Mouse (Mus musculus): ENCODE data around the gene Dynlt3. TPM values are rescaled to one million over a fixed set of nuclear protein-coding genes. Genes with fewer than 3 reads are reported as not detected.
"Not testable (repeated sequence)": the region's sequence is repeated elsewhere in the genome, so short reads cannot be mapped to it uniquely, and the experiment has no call there.

Gene Dynlt3
- polyA plus RNA-seq (2016; fragmentation: Nextera tagmentation; extraction: Ambion mirVana) = 22.6 and 23.0 TPM in 2 replicates

DNA sequence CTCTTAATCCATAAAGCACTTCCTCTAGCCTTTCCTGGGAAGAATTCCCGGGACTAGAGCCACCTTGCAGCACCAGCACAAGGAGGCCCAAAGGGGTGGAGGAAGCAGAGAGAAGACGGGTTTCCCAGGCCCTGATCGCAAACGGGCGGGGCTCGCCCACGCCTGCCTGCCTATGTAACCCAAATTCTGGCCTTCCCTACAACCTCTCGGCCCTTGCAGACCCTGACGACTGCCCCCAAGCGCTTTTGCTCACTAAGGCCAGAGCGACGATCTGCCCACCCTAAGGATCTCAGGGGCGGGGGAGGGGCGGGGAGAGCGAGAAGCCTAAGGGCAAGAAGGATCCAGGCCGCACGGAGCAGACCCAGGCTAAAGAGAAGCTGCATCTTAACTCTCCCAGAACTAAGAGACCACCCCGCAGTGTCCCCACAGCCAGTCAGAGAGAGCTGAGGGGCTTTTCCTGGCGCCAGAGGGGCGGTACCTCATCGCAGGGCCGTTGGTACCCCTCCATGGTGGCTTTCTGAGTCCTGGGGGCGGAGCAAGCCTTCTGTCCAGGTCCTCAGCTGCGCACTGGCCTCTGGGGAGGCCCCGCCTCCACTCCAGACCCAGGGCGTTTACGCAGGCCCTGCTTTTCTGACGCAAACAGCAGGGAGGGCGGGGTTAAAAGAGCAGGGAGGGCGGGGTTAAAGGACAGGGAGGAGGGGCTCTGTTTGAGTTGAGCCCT, at the start of gene Dynlt3:
Dynlt3 (minus strand) TSS at position 613 of the 721 bp plus-strand sequence.
- H3K4me3 ChIP-seq = peak within 1 kb of the TSS; percentile 43
- H3K4me1 ChIP-seq = no peaks in the 10 kb centered on the region
- peak within 1 kb of the TSS; percentile 48 for H3K4me2 ChIP-seq (replicated peaks)
- ATAC-seq (ENCODE audit: insufficient number of reproducible peaks, insufficient read depth, low FRiP score, low TSS enrichment) = peak; percentile 98
- H3K9me3 ChIP-seq = no peaks in the 10 kb centered on the region
- H3K9ac ChIP-seq = peak within 1 kb of the TSS; percentile 52; the same call in 1 of the 2 replicates
- 13% methylated on average over 30 of the region's 30 CpGs for WGBS
- no peaks in the 10 kb centered on the region for H3K36me3 ChIP-seq
- H3K27ac ChIP-seq = peak within 1 kb of the TSS; percentile 81
- no peaks in the 10 kb centered on the region for H3K27me3 ChIP-seq

DNA sequence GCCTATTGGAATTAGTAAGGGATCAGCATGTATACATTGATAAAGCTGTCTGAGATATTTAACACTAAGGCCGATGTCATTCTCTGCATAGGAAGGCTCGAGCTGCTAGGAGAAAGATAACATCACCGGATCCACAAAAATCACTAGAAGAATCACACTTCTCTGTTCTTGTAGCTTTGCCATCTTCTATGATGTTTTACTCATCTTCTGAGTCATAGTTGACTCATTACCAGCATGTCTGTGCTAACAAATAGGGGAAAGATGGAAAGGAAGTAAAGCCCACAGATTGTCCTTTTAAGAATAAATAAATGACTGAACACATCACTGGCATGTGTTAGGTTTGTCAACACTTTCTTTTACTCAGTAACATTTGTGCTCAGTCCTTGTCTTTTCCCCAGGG, 37.0 kb upstream of the Dynlt3 start:
- Histone ChIP-seq H3K4me1 (no peaks in the 10 kb centered on the region), H3K9me3 (no peaks in the 10 kb centered on the region), H3K27ac (no peak overlapping the region), H3K4me2 (replicated peaks) (no peak overlapping the region), H3K27me3 (no peaks in the 10 kb centered on the region), H3K4me3 (no peak overlapping the region), H3K9ac (no peak overlapping the region), H3K36me3 (no peaks in the 10 kb centered on the region)
- no peak for ATAC-seq (ENCODE audit: insufficient number of reproducible peaks, insufficient read depth, low FRiP score, low TSS enrichment)
- WGBS = 88% methylated on average over 3 of the region's 3 CpGs

DNA sequence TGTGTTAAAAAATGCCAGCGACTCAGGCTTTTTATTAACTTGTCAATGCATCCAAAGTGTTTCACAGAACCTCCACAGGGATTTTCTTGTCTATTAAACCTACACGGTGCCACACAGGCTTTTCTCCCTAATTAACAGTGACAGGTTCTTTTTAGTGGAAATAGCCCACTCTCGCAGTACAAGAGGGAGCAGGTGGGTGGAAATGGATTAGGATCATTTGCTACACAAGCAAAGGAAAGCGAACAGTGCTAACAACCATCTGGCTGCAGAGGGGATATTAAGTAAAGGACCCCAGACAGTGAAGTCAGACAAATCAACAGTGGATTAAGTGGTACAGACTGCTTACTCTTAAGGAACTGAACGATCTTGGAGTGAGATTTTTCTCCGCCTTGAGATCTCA, 33.2 kb upstream of the Dynlt3 start:
- no peak for ATAC-seq (ENCODE audit: insufficient number of reproducible peaks, insufficient read depth, low FRiP score, low TSS enrichment)
- Histone ChIP-seq H3K27ac (no peak overlapping the region), H3K4me2 (replicated peaks) (no peak overlapping the region), H3K4me1 (no peaks in the 10 kb centered on the region), H3K36me3 (no peaks in the 10 kb centered on the region), H3K4me3 (no peak overlapping the region), H3K9me3 (no peaks in the 10 kb centered on the region), H3K27me3 (no peaks in the 10 kb centered on the region), H3K9ac (no peak overlapping the region)
- WGBS = 53% methylated on average over 6 of the region's 6 CpGs

DNA sequence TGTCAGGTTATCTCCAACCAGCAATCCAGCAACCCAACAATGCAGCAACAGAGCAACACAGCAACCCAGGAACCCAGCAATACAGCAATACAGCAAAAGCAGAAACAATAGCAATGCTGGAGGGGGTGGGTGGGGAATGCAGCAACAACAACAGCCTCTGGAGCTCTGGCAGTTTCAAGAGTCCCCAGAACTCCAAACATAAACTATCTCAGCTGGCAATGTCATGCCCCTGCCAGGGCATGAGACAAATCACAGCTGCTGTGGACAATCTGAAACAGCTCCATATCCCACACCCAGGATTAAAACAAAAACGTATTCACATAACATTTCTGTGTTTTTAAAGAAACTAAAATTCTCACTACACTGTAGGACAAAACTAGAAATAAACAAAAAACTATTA, 9.2 kb upstream of the Dynlt3 start:
- no peaks in the 10 kb centered on the region for H3K27me3 ChIP-seq
- no peak overlapping the region for H3K4me3 ChIP-seq
- no peak overlapping the region for H3K4me2 ChIP-seq (replicated peaks)
- H3K36me3 ChIP-seq = no peaks in the 10 kb centered on the region
- no peak overlapping the region for H3K27ac ChIP-seq
- H3K9ac ChIP-seq = no peak overlapping the region
- H3K9me3 ChIP-seq = no peaks in the 10 kb centered on the region
- no peaks in the 10 kb centered on the region for H3K4me1 ChIP-seq
- ATAC-seq (ENCODE audit: insufficient number of reproducible peaks, insufficient read depth, low FRiP score, low TSS enrichment) = no peak
- 50% methylated on average over 1 of the region's 1 CpGs for WGBS

DNA sequence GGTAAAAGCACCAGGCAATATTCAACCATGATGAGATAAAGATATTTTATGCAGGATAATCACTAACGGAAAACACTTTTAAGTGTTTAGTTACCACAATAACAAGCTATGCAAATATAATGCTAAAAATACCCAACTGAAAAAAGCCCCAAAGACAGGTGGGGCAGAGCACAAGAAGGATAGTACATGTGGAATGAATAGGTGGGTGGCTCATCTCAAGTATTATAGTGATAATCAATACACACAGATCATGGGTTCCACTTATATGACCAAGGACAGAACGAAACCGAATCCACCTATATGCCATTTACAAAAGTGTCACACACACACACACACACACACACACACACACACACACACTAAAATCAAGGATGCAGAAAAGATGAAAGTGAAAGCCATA, 8.6 kb upstream of the Dynlt3 start:
- no peak overlapping the region for H3K27ac ChIP-seq
- no peak overlapping the region for H3K9ac ChIP-seq
- H3K27me3 ChIP-seq = no peaks in the 10 kb centered on the region
- H3K9me3 ChIP-seq = no peaks in the 10 kb centered on the region
- WGBS = 95% methylated on average over 3 of the region's 3 CpGs
- H3K4me1 ChIP-seq = no peaks in the 10 kb centered on the region
- H3K4me3 ChIP-seq = no peak overlapping the region
- H3K4me2 ChIP-seq (replicated peaks) = no peak overlapping the region
- H3K36me3 ChIP-seq = no peaks in the 10 kb centered on the region
- no peak for ATAC-seq (ENCODE audit: insufficient number of reproducible peaks, insufficient read depth, low FRiP score, low TSS enrichment)

DNA sequence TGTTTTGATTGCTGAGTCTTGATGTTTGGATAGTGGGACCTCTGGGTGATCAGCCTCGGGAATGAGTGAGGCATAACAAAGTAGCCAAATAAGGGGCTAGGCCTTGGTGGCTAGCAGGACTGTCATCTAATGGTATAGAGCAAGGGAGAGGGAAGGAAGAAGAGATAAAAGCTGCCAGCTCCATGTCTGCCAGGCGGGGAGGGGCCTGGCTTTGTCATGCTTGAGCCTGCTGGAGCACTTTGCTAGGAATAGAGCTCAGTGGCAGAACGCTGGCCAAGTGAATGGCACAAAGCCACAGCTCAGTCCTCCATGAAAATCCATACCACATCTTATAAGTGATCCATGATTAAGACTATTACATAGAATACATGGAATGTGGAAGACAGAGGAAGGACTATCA, 10.0 kb downstream of the Dynlt3 start:
- Histone ChIP-seq H3K36me3 (no peaks in the 10 kb centered on the region), H3K9me3 (no peaks in the 10 kb centered on the region), H3K27ac (no peak overlapping the region), H3K9ac (no peak overlapping the region), H3K4me1 (no peaks in the 10 kb centered on the region), H3K4me2 (replicated peaks) (no peak overlapping the region), H3K4me3 (no peak overlapping the region), H3K27me3 (no peaks in the 10 kb centered on the region)
- 61% methylated on average over 3 of the region's 3 CpGs for WGBS
- no peak for ATAC-seq (ENCODE audit: insufficient number of reproducible peaks, insufficient read depth, low FRiP score, low TSS enrichment)

DNA sequence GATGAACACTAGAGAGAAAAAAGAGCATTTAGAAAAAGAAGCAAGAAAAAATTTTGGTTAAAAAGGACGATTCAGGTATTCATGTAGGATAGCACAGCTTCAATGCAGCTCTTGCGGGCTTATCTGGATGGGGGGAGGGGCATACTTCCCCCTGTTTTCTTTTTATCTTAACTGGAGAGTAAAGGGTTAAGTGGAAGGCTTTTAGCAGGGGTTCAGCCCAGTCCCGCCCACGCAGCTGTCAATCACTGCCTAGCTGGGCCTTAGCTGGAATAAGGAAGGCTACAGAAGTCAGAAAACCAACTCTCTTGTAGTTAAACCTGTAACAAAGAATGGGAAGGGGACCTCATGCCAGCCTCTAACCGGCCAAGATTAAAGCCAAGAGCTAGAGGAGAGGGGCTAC, 22.2 kb downstream of the Dynlt3 start:
- 72% methylated on average over 5 of the region's 5 CpGs for WGBS

DNA sequence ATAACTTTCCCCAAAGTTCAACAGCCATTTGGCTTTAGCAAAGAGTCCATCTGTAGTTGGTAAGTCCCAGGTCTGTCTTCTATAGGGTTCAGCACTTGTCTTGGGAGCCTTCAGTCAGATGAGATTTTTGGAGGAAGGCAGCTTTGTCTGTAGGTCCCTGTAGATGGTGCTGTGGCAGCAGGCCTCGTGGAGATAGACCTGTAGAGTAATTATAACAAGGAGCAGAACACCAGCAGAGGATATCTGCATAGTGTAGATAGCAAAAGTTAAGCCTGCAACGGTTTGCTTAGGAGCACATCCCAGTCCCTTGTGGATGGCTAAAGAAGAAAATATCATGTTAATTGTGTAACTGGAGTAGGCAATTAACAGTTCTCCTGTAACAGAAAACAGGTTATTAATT, 22.7 kb downstream of the Dynlt3 start:
- not testable (repeated sequence) for H3K4me3 ChIP-seq

More for the DNA sequence above, 22.2 kb downstream of the Dynlt3 start:
- ATAC-seq (ENCODE audit: insufficient number of reproducible peaks, insufficient read depth, low FRiP score, low TSS enrichment); H3K36me3 ChIP-seq; H3K4me1 ChIP-seq; H3K4me3 ChIP-seq; H3K4me2 ChIP-seq (replicated peaks); H3K27me3 ChIP-seq; H3K27ac ChIP-seq; H3K9me3 ChIP-seq; H3K9ac ChIP-seq: not testable (repeated sequence)

More for the DNA sequence above, 22.7 kb downstream of the Dynlt3 start:
- not testable (repeated sequence) for H3K9me3 ChIP-seq; H3K36me3 ChIP-seq; H3K4me2 ChIP-seq (replicated peaks); ATAC-seq (ENCODE audit: insufficient number of reproducible peaks, insufficient read depth, low FRiP score, low TSS enrichment); H3K27ac ChIP-seq; H3K27me3 ChIP-seq; H3K9ac ChIP-seq; H3K4me1 ChIP-seq
- WGBS = 59% methylated on average over 2 of the region's 2 CpGs

Other genes starting within 250 kb of the Dynlt3 start
- 0.83 and 1.00 TPM in 2 replicates for gene Cybb, start 175.2 kb downstream of the Dynlt3 start, polyA plus RNA-seq (2016; fragmentation: Nextera tagmentation; extraction: Ambion mirVana)
- not detected in 2 replicates for gene H2al1o, start 90.6 kb downstream of the Dynlt3 start, polyA plus RNA-seq (2016; fragmentation: Nextera tagmentation; extraction: Ambion mirVana)
- gene Hypm, start 183.9 kb upstream of the Dynlt3 start, polyA plus RNA-seq (2016; fragmentation: Nextera tagmentation; extraction: Ambion mirVana) = not detected in 2 replicates
- not detected in 2 replicates for gene H2al3, start 186.7 kb upstream of the Dynlt3 start, polyA plus RNA-seq (2016; fragmentation: Nextera tagmentation; extraction: Ambion mirVana)
- 0.50 and 0.88 TPM in 2 replicates for gene Sytl5, start 222.6 kb upstream of the Dynlt3 start, polyA plus RNA-seq (2016; fragmentation: Nextera tagmentation; extraction: Ambion mirVana)

Data from embryonic facial prominence, embryonic 12.5 days (tissue).